Mouse (Mus musculus): ENCODE measurements at regions not wholly inside any gene's neighbourhood (a gene's known extent, or its start where the extent isn't known, plus 50 kb on each side); places are given as distances from the start of the nearest gene placed in this dataset.

- no peaks in the 10 kb centered on the region for H3K9me3 ChIP-seq (replicated peaks; ENCODE audit: control insufficient read depth, low read length)
- peaks cover 69% of the 10 kb centered on the region for H3K4me1 ChIP-seq (ENCODE audit: control insufficient read depth, insufficient read depth)
- no peaks in the 10 kb centered on the region for H3K36me3 ChIP-seq (replicated peaks; ENCODE audit: control insufficient read depth, insufficient read depth, low read length)
- H3K27me3 ChIP-seq (ENCODE audit: control insufficient read depth, insufficient read depth, low read length), result no peaks in the 10 kb centered on the region
- no peak overlapping the region for H3K4me2 ChIP-seq (ENCODE audit: low read depth, low read length)
- DNase-seq (ENCODE audit: low spot score), result peak; percentile 74
- WGBS, result 20% methylated on average over 8 of the region's 8 CpGs
- TF ChIP-seq CTCF (IDR thresholded peaks at IDR 0.05; ENCODE audit: low read depth), result no peak
- 0 out of 2 replicates have a peak, but pooled peaks have one; percentile 55 for TF ChIP-seq EP300 (IDR thresholded peaks at IDR 0.05; ENCODE audit: low read depth)
- ATAC-seq (ENCODE audit: insufficient read depth, low read depth), result no peak
- H3K9ac ChIP-seq (replicated peaks; ENCODE audit: low read depth, low read length), result no peak overlapping the region
- peak overlapping the region; percentile 81 for H3K27ac ChIP-seq (ENCODE audit: low read depth)
- H3K4me3 ChIP-seq (ENCODE audit: low read depth, low read length), result no peak overlapping the region
These were observed 218.0 kb downstream of the Sipa1l2 start for GRCm38 (mm10) chr8:125351486-125352032.

GRCm38 (mm10) chr8:125349290-125350025 lies 220.2 kb downstream of the Sipa1l2 start:
- no peaks in the 10 kb centered on the region for H3K36me3 ChIP-seq (replicated peaks; ENCODE audit: control insufficient read depth, insufficient read depth, low read length)
- 2% methylated on average over 7 of the region's 7 CpGs for WGBS
- DNase-seq (ENCODE audit: low spot score) (peak; percentile 97), ATAC-seq (ENCODE audit: insufficient read depth, low read depth) (peak; percentile 94)
- no peaks in the 10 kb centered on the region for H3K9me3 ChIP-seq (replicated peaks; ENCODE audit: control insufficient read depth, low read length)
- H3K4me3 ChIP-seq (ENCODE audit: low read depth, low read length), result no peak overlapping the region
- H3K9ac ChIP-seq (replicated peaks; ENCODE audit: low read depth, low read length), result no peak overlapping the region
- H3K4me1 ChIP-seq (ENCODE audit: control insufficient read depth, insufficient read depth), result peaks cover 62% of the 10 kb centered on the region
- peak overlapping the region; percentile 21; the same call in 1 of the 2 replicates for H3K4me2 ChIP-seq (ENCODE audit: low read depth, low read length)
- H3K27ac ChIP-seq (ENCODE audit: low read depth), result peak overlapping the region; percentile 83
- TF ChIP-seq EP300 (IDR thresholded peaks at IDR 0.05; ENCODE audit: low read depth), result peak; percentile 88
- no peak for TF ChIP-seq CTCF (IDR thresholded peaks at IDR 0.05; ENCODE audit: low read depth)
- H3K27me3 ChIP-seq (ENCODE audit: control insufficient read depth, insufficient read depth, low read length), result no peaks in the 10 kb centered on the region

GRCm38 (mm10) chr8:125346182-125346581 lies 223.4 kb downstream of the Sipa1l2 start:
- ATAC-seq (ENCODE audit: insufficient read depth, low read depth) (no peak), DNase-seq (ENCODE audit: low spot score) (no peak)
- 39% methylated on average over 8 of the region's 8 CpGs for WGBS
- Histone ChIP-seq H3K36me3 (replicated peaks; ENCODE audit: control insufficient read depth, insufficient read depth, low read length) (no peaks in the 10 kb centered on the region), H3K27ac (ENCODE audit: low read depth) (no peak overlapping the region), H3K4me2 (ENCODE audit: low read depth, low read length) (no peak overlapping the region), H3K9me3 (replicated peaks; ENCODE audit: control insufficient read depth, low read length) (no peaks in the 10 kb centered on the region), H3K9ac (replicated peaks; ENCODE audit: low read depth, low read length) (no peak overlapping the region), H3K27me3 (ENCODE audit: control insufficient read depth, insufficient read depth, low read length) (no peaks in the 10 kb centered on the region), H3K4me3 (ENCODE audit: low read depth, low read length) (no peak overlapping the region), H3K4me1 (ENCODE audit: control insufficient read depth, insufficient read depth) (peaks cover 61% of the 10 kb centered on the region)
- TF ChIP-seq CTCF (IDR thresholded peaks at IDR 0.05; ENCODE audit: low read depth) (no peak), EP300 (IDR thresholded peaks at IDR 0.05; ENCODE audit: low read depth) (no peak)

GRCm38 (mm10) chr8:125345571-125345970 lies 224.0 kb downstream of the Sipa1l2 start:
- DNase-seq (ENCODE audit: low spot score) (no peak), ATAC-seq (ENCODE audit: insufficient read depth, low read depth) (no peak)
- H3K27ac ChIP-seq (ENCODE audit: low read depth), result no peak overlapping the region
- TF ChIP-seq CTCF (IDR thresholded peaks at IDR 0.05; ENCODE audit: low read depth), result no peak
- TF ChIP-seq EP300 (IDR thresholded peaks at IDR 0.05; ENCODE audit: low read depth), result no peak
- no peak overlapping the region for H3K4me2 ChIP-seq (ENCODE audit: low read depth, low read length)
- no peak overlapping the region for H3K4me3 ChIP-seq (ENCODE audit: low read depth, low read length)
- H3K9ac ChIP-seq (replicated peaks; ENCODE audit: low read depth, low read length), result no peak overlapping the region
- peaks cover 58% of the 10 kb centered on the region for H3K4me1 ChIP-seq (ENCODE audit: control insufficient read depth, insufficient read depth)
- no peaks in the 10 kb centered on the region for H3K36me3 ChIP-seq (replicated peaks; ENCODE audit: control insufficient read depth, insufficient read depth, low read length)
- H3K27me3 ChIP-seq (ENCODE audit: control insufficient read depth, insufficient read depth, low read length), result no peaks in the 10 kb centered on the region
- WGBS, result 75% methylated on average over 10 of the region's 10 CpGs
- H3K9me3 ChIP-seq (replicated peaks; ENCODE audit: control insufficient read depth, low read length), result no peaks in the 10 kb centered on the region

GRCm38 (mm10) chr8:125343867-125344266 lies 225.7 kb downstream of the Sipa1l2 start:
- no peak overlapping the region for H3K4me2 ChIP-seq (ENCODE audit: low read depth, low read length)
- H3K9ac ChIP-seq (replicated peaks; ENCODE audit: low read depth, low read length), result no peak overlapping the region
- H3K4me3 ChIP-seq (ENCODE audit: low read depth, low read length), result no peak overlapping the region
- H3K36me3 ChIP-seq (replicated peaks; ENCODE audit: control insufficient read depth, insufficient read depth, low read length), result no peaks in the 10 kb centered on the region
- peaks cover 45% of the 10 kb centered on the region for H3K4me1 ChIP-seq (ENCODE audit: control insufficient read depth, insufficient read depth)
- no peak for DNase-seq (ENCODE audit: low spot score)
- no peaks in the 10 kb centered on the region for H3K27me3 ChIP-seq (ENCODE audit: control insufficient read depth, insufficient read depth, low read length)
- ATAC-seq (ENCODE audit: insufficient read depth, low read depth), result no peak
- H3K27ac ChIP-seq (ENCODE audit: low read depth), result no peak overlapping the region
- no peaks in the 10 kb centered on the region for H3K9me3 ChIP-seq (replicated peaks; ENCODE audit: control insufficient read depth, low read length)
- 53% methylated on average over 9 of the region's 9 CpGs for WGBS
- TF ChIP-seq CTCF (IDR thresholded peaks at IDR 0.05; ENCODE audit: low read depth) (no peak), EP300 (IDR thresholded peaks at IDR 0.05; ENCODE audit: low read depth) (no peak)

Measured in heart, postnatal 0 days (tissue).